Mouse (Mus musculus) C2C12 (cell line): Measurements from ENCODE around the gene Rsph1.

Experiments used
- CTCF ChIP-seq: IDR thresholded peaks from one replicate; pipeline ENCODE4 v1.5.1; 2011; ENCODE audit not compliant: control insufficient read depth, insufficient read depth, insufficient read length
- MAX ChIP-seq: IDR thresholded peaks from one replicate; pipeline ENCODE4 v1.6.1; 2011; ENCODE audit warnings: mild to moderate bottlenecking, control low read depth
- MYOG ChIP-seq: IDR thresholded peaks from one replicate; pipeline ENCODE4 v1.6.1; 2011; ENCODE audit not compliant: control insufficient read depth, insufficient read length; ENCODE audit errors: extremely low read depth

- TF ChIP-seq CTCF = no peak
- no peak for TF ChIP-seq MAX
- no peak for TF ChIP-seq MYOG
Measured at GRCm38 (mm10) chr17:31260430-31260829, 16.8 kb downstream of the Rsph1 start.
